Mouse (Mus musculus): Measurements from ENCODE around the gene Gm17622. TPM values are rescaled to one million over a fixed set of nuclear protein-coding genes. Genes with fewer than 3 reads are reported as not detected.
A peak's percentile ranks its signal among the peaks of the same experiment; 100 is the strongest.

Gm17622 gene
- total RNA-seq, 2 experiments from 2014 or later = not detected

DNA sequence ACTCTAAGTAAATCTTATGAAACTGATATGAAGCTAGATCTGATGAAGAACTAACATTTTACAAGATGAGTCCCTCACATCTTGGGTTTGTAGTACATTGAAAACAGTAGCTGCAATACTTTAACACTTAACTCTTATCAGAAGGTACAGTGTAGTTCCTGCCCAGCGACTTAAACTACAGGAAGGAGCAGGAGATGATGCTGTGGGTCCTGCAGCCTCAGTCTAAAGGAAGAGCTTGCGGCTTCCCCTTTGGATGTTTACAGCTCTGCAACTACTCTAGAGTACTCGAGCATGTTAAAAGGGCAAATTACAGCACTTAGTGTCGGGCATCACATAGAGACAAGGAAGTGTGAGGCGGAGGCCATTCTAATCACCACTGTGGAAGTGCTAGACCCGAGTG lies 15.8 kb downstream of the Gm17622 start:
- intact Hi-C loops (cut with DNase I) = no loop called here
- no peak for DNase-seq (ENCODE audit: low spot score in 2 of 2)

GRCm38 (mm10) chr13:96507541-96507940 lies 17.0 kb downstream of the Gm17622 start:
- no peak for DNase-seq (ENCODE audit: low spot score in 2 of 2)
- intact Hi-C loops (cut with DNase I) = no loop called here

DNA sequence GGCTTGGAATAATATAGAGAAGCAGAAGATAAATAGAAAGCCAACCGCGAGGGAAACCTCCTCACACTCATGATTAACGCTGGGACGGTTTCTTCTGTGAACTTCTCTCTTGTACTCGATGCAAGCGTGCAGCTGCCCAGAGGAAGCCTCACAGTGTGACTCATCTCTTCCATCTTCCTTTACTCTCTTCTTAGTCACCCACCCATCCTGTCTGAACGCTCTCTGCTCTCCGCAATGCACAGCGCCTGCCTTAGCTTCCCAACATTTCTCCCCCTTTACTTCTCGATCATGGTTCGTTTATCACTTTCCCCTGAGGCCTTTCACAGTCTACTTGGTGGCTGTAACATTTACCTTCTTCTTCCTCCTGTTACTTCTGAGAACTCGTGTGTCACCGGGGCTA lies 20.1 kb downstream of the Gm17622 start:
- peak in 1 of 2 experiments; percentile 6 for DNase-seq (ENCODE audit: low spot score in 2 of 2)
- intact Hi-C loops (cut with DNase I) = no loop called here

GRCm38 (mm10) chr13:96511262-96511661 lies 20.7 kb downstream of the Gm17622 start:
- intact Hi-C loops (cut with DNase I) = no loop called here
- no peak for DNase-seq (ENCODE audit: low spot score in 2 of 2)

- intact Hi-C loops (cut with DNase I) = no loop called here
Observed at GRCm38 (mm10) chr13:96511893-96512292, 21.4 kb downstream of the Gm17622 start.

GRCm38 (mm10) chr13:96514154-96514942 lies 23.8 kb downstream of the Gm17622 start:
- DNase-seq (ENCODE audit: low spot score in 2 of 2) = no peak

More at GRCm38 (mm10) chr13:96511893-96512292, 21.4 kb downstream of the Gm17622 start:
- DNase-seq (ENCODE audit: low spot score in 2 of 2) = no peak

DNA sequence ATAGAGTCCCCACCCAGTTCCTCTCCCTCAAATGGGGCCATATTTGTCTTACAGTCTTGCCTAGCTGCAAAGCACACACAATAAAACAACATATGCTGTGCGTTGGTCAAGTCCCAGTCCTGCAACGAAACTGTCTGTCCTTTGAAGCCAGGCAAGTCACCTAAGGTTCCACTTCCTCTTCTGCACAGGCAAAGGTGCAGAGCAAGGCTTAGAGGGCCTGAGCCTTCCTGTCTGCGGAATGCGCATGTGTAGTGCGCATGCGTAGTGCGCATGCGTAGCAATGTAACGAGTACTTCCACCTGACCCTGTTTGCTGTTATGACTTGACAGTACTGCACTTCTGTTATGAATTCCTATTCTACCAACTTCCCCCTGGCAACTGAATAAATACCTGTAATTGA lies 25.7 kb downstream of the Gm17622 start:
- intact Hi-C loops (cut with DNase I) = no loop called here
- no peak for DNase-seq (ENCODE audit: low spot score in 2 of 2)

More at GRCm38 (mm10) chr13:96514154-96514942, 23.8 kb downstream of the Gm17622 start:
- intact Hi-C loops (cut with DNase I) = no loop called here

- intact Hi-C loops (cut with DNase I) = no loop called here
- DNase-seq (ENCODE audit: low spot score in 2 of 2) = no peak
Observed at GRCm38 (mm10) chr13:96517335-96517734, 26.8 kb downstream of the Gm17622 start.

GRCm38 (mm10) chr13:96521294-96521693 lies 30.8 kb downstream of the Gm17622 start:
- DNase-seq (ENCODE audit: low spot score in 2 of 2) = no peak
- intact Hi-C loops (cut with DNase I) = no loop called here

- DNase-seq (ENCODE audit: low spot score in 2 of 2) = no peak
- intact Hi-C loops (cut with DNase I) = no loop called here
Observed at GRCm38 (mm10) chr13:96527022-96527421, 36.5 kb downstream of the Gm17622 start.

DNA sequence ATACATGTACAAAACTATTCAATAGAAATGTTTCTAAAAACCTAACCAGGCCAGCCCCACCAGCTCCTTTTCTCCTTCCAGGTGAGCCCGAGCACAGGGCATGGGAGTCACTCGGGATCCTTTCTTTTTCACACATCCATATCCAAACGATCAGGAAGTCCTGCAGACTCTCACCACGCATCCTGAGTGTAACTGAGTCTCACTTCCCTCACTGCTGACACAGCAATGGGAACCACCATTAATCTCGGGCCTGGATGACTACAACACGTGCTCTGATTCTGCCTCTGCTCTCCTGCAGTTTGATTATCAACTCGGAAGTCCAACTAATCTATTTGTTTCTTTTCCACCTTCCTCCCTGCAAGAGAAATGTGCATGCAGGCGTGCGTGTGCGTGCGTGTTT lies 37.3 kb downstream of the Gm17622 start:
- no peak for DNase-seq (ENCODE audit: low spot score in 2 of 2)
- intact Hi-C loops (cut with DNase I) = no loop called here

DNA sequence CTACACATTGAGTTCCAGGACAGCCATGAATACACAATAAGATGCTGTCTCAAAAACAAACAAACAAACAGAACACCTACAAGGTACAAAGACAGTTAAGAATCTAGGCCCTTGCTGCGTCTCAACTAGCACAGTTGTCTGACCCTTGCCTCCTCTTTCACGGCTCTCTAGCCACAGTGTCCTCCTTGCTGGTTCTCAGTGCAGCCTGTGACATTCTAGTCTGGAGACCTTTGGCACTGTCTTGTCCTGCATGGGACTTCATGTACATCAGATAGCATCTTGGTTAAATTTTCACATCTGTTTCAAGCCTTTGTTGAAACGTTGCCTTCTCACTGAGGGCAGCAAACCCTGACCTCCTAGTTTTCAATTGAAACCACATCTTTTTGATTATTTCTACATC lies 38.2 kb downstream of the Gm17622 start:
- intact Hi-C loops (cut with DNase I) = no loop called here
- no peak for DNase-seq (ENCODE audit: low spot score in 2 of 2)

DNA sequence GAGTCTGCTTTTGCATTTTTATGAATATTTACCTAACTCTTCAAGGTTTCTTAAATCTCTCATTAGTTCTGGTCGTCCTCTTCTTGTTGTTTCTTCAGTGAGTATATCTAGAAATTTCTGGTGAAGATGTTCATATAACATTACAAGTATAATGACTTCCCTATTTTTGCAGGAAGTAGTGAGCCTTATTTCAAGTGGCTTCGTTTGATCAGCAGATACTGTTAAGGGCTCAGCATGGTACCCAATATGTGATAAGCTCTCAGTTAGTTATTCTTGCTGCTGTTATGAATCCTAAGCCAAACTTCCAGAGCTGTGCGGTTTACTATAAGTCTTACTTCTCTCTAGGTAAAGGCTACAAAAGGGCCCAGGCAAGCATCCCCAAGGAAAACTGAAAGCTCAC lies 39.0 kb downstream of the Gm17622 start:
- intact Hi-C loops (cut with DNase I) = no loop called here
- no peak for DNase-seq (ENCODE audit: low spot score in 2 of 2)

GRCm38 (mm10) chr13:96530064-96530463 lies 39.5 kb downstream of the Gm17622 start:
- intact Hi-C loops (cut with DNase I) = no loop called here
- DNase-seq (ENCODE audit: low spot score in 2 of 2) = no peak

DNA sequence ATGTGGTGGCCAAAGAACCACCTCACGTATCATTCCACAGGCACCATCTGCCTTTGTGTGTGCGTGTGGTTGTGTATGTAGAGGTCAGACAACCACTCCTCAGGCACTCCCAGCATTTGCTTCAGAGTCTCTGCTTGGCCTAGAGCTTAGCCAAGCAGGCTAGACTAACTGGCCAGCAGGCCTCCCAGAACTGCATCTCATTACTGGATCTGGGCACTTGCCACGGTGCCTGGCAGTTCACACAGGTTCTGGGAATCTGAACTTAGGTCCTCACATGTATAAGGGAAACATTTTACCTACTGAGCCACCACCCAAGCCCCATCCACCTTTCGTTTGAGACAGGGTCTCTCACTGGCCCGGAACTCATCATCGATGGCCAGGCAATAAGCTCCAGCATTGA lies 41.6 kb downstream of the Gm17622 start:
- DNase-seq (ENCODE audit: low spot score in 2 of 2) = no peak
- intact Hi-C loops (cut with DNase I) = no loop called here

DNA sequence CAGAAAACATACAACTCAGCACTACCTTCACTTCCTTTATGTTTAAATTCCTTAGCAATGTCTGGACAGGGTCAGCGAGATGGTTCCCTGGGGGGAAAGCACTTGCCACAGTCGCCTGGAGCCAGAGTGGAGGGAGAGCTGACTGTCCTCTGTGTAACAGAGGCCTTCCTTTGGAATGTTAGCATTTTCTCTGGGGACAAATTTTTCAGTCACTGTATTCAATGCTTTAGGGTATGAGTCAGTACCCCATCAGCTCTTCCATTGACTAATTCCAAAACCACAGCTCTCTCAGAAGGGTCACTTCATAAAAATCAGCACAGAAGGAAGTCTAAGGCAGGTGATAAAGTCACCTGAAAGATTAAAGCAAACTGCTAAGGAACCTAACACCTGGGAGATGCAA lies 43.2 kb downstream of the Gm17622 start:
- intact Hi-C loops (cut with DNase I) = no loop called here
- no peak for DNase-seq (ENCODE audit: low spot score in 2 of 2)

DNA sequence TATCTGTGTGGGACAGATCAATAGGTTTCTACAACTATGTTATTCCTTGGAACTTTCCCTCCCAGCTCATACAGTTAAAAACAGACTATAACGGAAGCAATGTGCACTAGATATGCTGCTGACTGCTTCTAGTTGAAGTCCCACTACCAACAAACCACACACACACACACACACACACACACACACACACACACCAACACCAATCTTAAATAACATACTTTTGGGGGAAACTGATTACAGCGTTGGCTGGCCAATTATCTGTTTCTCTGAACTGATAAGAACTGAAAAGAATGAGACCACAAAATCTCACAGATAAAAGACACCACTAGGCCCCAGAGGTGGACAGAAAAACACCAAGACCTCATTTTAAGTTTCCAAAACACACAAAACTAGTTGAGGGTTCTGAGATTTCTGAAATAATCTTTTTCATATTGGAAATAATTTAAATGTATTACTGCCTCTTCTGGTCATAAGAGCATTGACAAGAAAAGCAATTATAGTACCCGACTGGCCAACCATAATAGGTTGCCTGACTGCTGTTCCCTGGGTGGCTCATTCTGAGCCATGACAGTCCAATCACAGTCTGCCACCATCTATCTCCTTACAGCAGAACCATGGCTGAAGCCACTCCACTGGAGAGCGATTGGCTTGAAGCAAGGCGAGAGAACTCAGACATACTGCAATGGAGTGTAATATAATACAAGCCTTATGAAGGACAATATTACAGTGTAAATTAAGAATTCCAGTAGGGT lies 46.5 kb downstream of the Gm17622 start:
- intact Hi-C loops (cut with DNase I) = no loop called here
- no peak for DNase-seq (ENCODE audit: low spot score in 2 of 2)

GRCm38 (mm10) chr13:96538103-96538502 lies 47.6 kb downstream of the Gm17622 start:
- intact Hi-C loops (cut with DNase I) = no loop called here
- no peak for DNase-seq (ENCODE audit: low spot score in 2 of 2)

All from left cerebral cortex, postnatal 14 days (tissue).